Mouse (Mus musculus) stomach, embryonic 14.5 days (tissue): ENCODE measurements around the gene Wdr74. TPM values are rescaled to one million over a fixed set of nuclear protein-coding genes. Genes with fewer than 3 reads are reported as not detected.

Experiments used
- ATAC-seq: fragments of 200-750 bp; cut with Nextera tagmentation; 2 replicates; pipeline ENCODE4 v1.8.0; 2017; ENCODE audit warnings: low read depth, moderate TSS enrichment; ENCODE audit not compliant: insufficient number of reproducible peaks, insufficient read depth, low FRiP score
- H3K27ac ChIP-seq: fragments of 300-500 bp; sonication (generic); 2 replicates; pipeline ENCODE4 v1.5.1; 2014; ENCODE audit warnings: mild to moderate bottlenecking, low read length, moderate library complexity, mixed read lengths
- H3K27me3 ChIP-seq: fragments of 300-500 bp; sonication (generic); 2 replicates; pipeline ENCODE4 v1.6.1; 2014; ENCODE audit warnings: low read length, control low read depth, mixed read lengths; ENCODE audit not compliant: control insufficient read depth, insufficient read depth
- H3K36me3 ChIP-seq: fragments of 300-500 bp; sonication (generic); 2 replicates; pipeline ENCODE4 v1.6.1; 2014; ENCODE audit warnings: mild to moderate bottlenecking, control low read depth, low read length, moderate library complexity, mixed read lengths; ENCODE audit not compliant: control insufficient read depth, insufficient read depth
- H3K4me1 ChIP-seq: fragments of 300-500 bp; sonication (generic); 2 replicates; pipeline ENCODE4 v1.6.1; 2014; ENCODE audit warnings: low read length, control low read depth, mixed read lengths; ENCODE audit not compliant: control insufficient read depth, insufficient read depth
- H3K4me2 ChIP-seq: fragments of 300-500 bp; sonication (generic); replicated peaks from 2 replicates; pipeline ENCODE4 v1.6.1; 2014; ENCODE audit warnings: low read depth, low read length, control low read depth
- H3K4me3 ChIP-seq: fragments of 300-500 bp; sonication (generic); 2 replicates; pipeline ENCODE4 v1.5.1; 2014; ENCODE audit warnings: low read depth, low read length, control low read depth
- H3K9ac ChIP-seq: fragments of 300-500 bp; sonication (generic); replicated peaks from 2 replicates; pipeline ENCODE4 v1.6.1; 2014; ENCODE audit warnings: low read depth, mild to moderate bottlenecking, control low read depth, low read length, moderate library complexity, mixed read lengths
- H3K9me3 ChIP-seq: fragments of 300-500 bp; sonication (generic); 2 replicates; pipeline ENCODE4 v1.6.1; 2016; ENCODE audit warnings: low read depth, low read length, control low read depth; ENCODE audit not compliant: control insufficient read depth
- WGBS: fragments of 180-500 bp; shearing (Covaris S2); extraction: QIAGEN DNeasy Blood & Tissue Kit; methylation state at CpG from one replicate; pipeline ENCODE4 v1.1.7; 2014; 5-methylcytosine and 5-hydroxymethylcytosine counted together
- polyA plus RNA-seq: library from polyadenylated mRNA; unstranded; fragments of >200 nt; fragmentation: Nextera tagmentation; extraction: Ambion mirVana; gene quantifications from 2 replicates; pipeline ENCODE4 v1.2.1, GENCODE M21; 2014

Gene Wdr74
- polyA plus RNA-seq, 1 experiment from 2014 or later, result 79.4 TPM

DNA sequence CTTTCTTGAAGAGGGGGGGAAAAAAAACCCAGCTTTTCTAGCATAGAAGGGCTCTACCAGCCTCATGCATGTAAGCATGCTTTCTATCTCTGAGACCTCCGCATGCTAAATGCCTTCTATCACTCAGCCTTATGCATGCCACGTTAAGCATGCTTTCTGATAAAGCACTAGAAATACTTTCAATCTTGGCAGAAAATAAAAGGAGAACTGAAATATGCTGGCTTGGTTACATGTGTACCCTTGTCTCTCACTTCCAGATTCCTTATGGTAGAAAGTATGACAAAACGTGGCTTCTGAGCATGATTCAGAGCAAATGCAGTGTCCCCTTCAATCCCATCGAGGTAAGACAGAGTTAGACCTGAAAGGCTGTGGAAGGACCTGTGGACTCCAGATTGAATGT lies 27.6 kb downstream of the Wdr74 start:
- no peak for ATAC-seq
- H3K4me2 ChIP-seq, result no peak overlapping the region
- H3K4me3 ChIP-seq, result no peak overlapping the region
- H3K27ac ChIP-seq, result no peak overlapping the region
- no peaks in the 10 kb centered on the region for H3K27me3 ChIP-seq
- WGBS, result 93% methylated on average over 4 of the region's 4 CpGs
- peaks cover 1% of the 10 kb centered on the region for H3K4me1 ChIP-seq
- H3K9ac ChIP-seq, result no peak overlapping the region
- H3K9me3 ChIP-seq, result peaks cover 10% of the 10 kb centered on the region; the same call in 1 of the 2 replicates
- H3K36me3 ChIP-seq, result peaks cover 63% of the 10 kb centered on the region

GRCm38 (mm10) chr19:8765562-8765961 lies 29.9 kb downstream of the Wdr74 start:
- Histone ChIP-seq H3K9ac (no peak overlapping the region), H3K4me1 (no peaks in the 10 kb centered on the region), H3K27ac (no peak overlapping the region), H3K36me3 (peaks cover 81% of the 10 kb centered on the region), H3K4me2 (no peak overlapping the region), H3K4me3 (no peak overlapping the region), H3K27me3 (no peaks in the 10 kb centered on the region), H3K9me3 (peaks cover 10% of the 10 kb centered on the region; the same call in 1 of the 2 replicates)
- no peak for ATAC-seq
- 96% methylated on average over 9 of the region's 9 CpGs for WGBS

DNA sequence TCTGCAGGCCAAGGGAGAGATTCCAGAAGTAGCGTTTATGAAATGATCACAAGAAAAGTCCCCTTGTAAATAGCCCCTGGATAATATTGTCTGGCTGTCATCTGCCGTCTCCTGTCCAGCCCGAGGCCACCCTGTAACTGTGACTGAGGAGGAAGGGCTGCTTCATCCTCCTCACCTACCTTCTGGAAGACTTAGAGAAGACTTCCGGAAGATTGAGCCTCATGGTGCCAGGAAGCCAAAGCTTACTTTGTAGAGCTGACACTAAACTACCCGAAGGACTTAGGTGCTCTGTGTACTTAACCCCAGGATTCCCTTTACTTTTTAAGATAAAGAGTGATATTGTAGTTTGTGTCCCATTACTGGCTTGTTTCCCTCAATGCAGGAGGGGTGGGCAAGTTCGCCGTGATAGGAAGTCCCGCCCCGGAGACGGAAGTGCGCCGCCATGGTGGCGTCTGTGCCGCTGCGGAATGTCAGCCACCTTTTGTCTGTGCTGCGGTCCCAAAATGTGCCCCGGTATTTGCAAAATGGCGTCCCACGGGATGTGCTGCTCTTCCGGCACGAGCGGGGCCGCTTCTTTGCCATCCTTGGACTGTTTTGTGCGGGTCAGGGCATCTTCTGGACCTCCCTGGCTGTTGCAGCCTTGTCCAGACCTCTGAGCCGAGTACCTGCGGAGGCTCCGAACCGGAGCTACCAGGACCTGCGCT lies 35.1 kb downstream of the Wdr74 start, which contains the start of gene Tmem223:
Tmem223 (plus strand) TSS at position 430 of the 704 bp plus-strand sequence.
- no peaks in the 10 kb centered on the region for H3K9me3 ChIP-seq
- peak within 1 kb of the TSS; percentile 77 for H3K4me2 ChIP-seq
- H3K27ac ChIP-seq, result peak within 1 kb of the TSS; percentile 91
- no peaks in the 10 kb centered on the region for H3K27me3 ChIP-seq
- H3K4me1 ChIP-seq, result peaks cover 17% of the 10 kb centered on the region
- peaks cover 51% of the 10 kb centered on the region for H3K36me3 ChIP-seq
- peak within 1 kb of the TSS; percentile 76 for H3K4me3 ChIP-seq
- peak; percentile 48 for ATAC-seq
- H3K9ac ChIP-seq, result peak within 1 kb of the TSS; percentile 89
- WGBS, result 25% methylated on average over 29 of the region's 29 CpGs

GRCm38 (mm10) chr19:8772996-8773395 lies 37.4 kb downstream of the Wdr74 start:
- peak overlapping the region; percentile 98 for H3K4me2 ChIP-seq
- WGBS, result 74% methylated on average over 5 of the region's 5 CpGs
- no peaks in the 10 kb centered on the region for H3K9me3 ChIP-seq
- no peak for ATAC-seq
- peaks cover 33% of the 10 kb centered on the region for H3K36me3 ChIP-seq
- H3K4me3 ChIP-seq, result peak overlapping the region; percentile 75
- no peaks in the 10 kb centered on the region for H3K27me3 ChIP-seq
- H3K27ac ChIP-seq, result no peak overlapping the region; the same call in 1 of the 2 replicates
- H3K9ac ChIP-seq, result no peak overlapping the region
- H3K4me1 ChIP-seq, result peaks cover 19% of the 10 kb centered on the region

- WGBS, result 58% methylated on average over 6 of the region's 6 CpGs
- H3K27me3 ChIP-seq, result no peaks in the 10 kb centered on the region
These were observed 37.8 kb downstream of the Wdr74 start for GRCm38 (mm10) chr19:8773409-8773808.

GRCm38 (mm10) chr19:8774086-8774835 lies 38.6 kb downstream of the Wdr74 start, which contains the start of gene Tmem179b:
Gene Tmem179b, minus strand, starts transcription at chr19:8774467.
- ATAC-seq, result peak; percentile 92
- Histone ChIP-seq H3K9ac (peak within 1 kb of the TSS; percentile 94), H3K36me3 (peaks cover 29% of the 10 kb centered on the region), H3K27ac (peak within 1 kb of the TSS; percentile 98), H3K4me3 (peak within 1 kb of the TSS; percentile 75), H3K4me2 (peak within 1 kb of the TSS; percentile 98), H3K27me3 (no peaks in the 10 kb centered on the region), H3K4me1 (peaks cover 19% of the 10 kb centered on the region), H3K9me3 (no peaks in the 10 kb centered on the region)
- whole genome bisulfite sequencing, result under 1% methylated on average over 66 of the region's 68 CpGs

More at GRCm38 (mm10) chr19:8773409-8773808, 37.8 kb downstream of the Wdr74 start:
- Histone ChIP-seq H3K9ac (peak overlapping the region; percentile 94), H3K9me3 (no peaks in the 10 kb centered on the region), H3K4me2 (peak overlapping the region; percentile 98), H3K27ac (peak overlapping the region; percentile 98), H3K36me3 (peaks cover 33% of the 10 kb centered on the region), H3K4me3 (peak overlapping the region; percentile 75), H3K4me1 (peaks cover 19% of the 10 kb centered on the region)
- no peak for ATAC-seq

GRCm38 (mm10) chr19:8774951-8775421 lies 39.4 kb downstream of the Wdr74 start:
- no peaks in the 10 kb centered on the region for H3K27me3 ChIP-seq
- H3K27ac ChIP-seq, result peak overlapping the region; percentile 98
- H3K4me2 ChIP-seq, result peak overlapping the region; percentile 98
- no peaks in the 10 kb centered on the region for H3K9me3 ChIP-seq
- 4% methylated on average over 20 of the region's 20 CpGs for WGBS
- ATAC-seq, result peak; percentile 7; the same call in 1 of the 2 replicates
- peaks cover 22% of the 10 kb centered on the region for H3K36me3 ChIP-seq
- peak overlapping the region; percentile 94 for H3K9ac ChIP-seq
- H3K4me1 ChIP-seq, result peaks cover 19% of the 10 kb centered on the region
- H3K4me3 ChIP-seq, result peak overlapping the region; percentile 75
